Mouse (Mus musculus): ENCODE data around the gene Mrpl2. TPM values are rescaled to one million over a fixed set of nuclear protein-coding genes. Genes with fewer than 3 reads are reported as not detected.

The Mrpl2 gene
- polyA plus RNA-seq, 1 experiment: not detected

DNA sequence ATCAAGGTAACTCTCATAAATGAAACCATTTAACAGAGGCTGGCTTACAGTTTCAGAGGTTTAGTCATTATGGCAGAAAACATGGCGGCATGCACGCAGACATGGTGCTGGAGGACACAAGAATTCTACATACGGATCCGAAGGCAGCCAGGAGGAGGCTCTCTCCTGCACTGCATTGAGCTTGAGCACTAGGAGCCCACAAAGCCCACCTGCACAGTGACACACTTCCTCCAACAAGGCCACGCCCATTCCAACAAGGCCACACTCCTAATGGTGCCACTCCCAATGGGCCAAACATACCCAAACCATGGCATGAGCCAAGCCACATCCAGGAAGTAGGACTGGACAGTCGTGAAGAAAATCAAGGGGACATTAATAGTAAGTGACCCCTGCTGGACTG is 34.7 kb upstream of the Mrpl2 start:
- 95% methylated on average over 6 of the region's 6 CpGs for WGBS
- Histone ChIP-seq H3K4me3 (ENCODE audit: insufficient read depth, low read depth, low read length) (no peak overlapping the region), H3K27ac (ENCODE audit: insufficient read depth, low read depth, low read length) (no peak overlapping the region), H3K4me1 (ENCODE audit: control insufficient read depth, insufficient read depth, low read length) (peaks cover 9% of the 10 kb centered on the region)
- TF ChIP-seq POLR2A (IDR thresholded peaks at IDR 0.05; ENCODE audit: insufficient read depth, low read depth, low read length): no peak
- TF ChIP-seq CTCF (IDR thresholded peaks at IDR 0.05; ENCODE audit: insufficient read depth, low read depth, low read length): no peak

DNA sequence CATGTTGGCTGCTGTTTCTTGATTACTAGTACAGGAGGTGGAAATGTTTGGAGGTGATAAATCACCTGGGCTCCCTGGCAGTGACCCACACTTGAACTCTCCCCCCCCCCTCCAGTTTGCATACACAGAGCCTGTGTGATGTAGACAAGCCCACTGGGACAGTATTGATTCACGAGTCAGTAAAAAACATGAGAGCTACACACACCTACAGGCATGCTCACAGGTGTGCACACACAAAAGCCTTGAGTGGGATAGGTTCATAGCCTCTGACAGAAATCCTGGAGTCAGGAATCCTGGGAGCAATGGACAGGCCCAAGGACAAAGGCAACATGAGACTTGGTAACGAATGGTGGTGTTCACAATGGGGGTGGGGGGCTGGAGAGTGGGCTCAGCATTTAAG is 33.8 kb upstream of the Mrpl2 start:
- no peak overlapping the region for H3K4me3 ChIP-seq (ENCODE audit: insufficient read depth, low read depth, low read length)
- H3K4me1 ChIP-seq (ENCODE audit: control insufficient read depth, insufficient read depth, low read length): peaks cover 9% of the 10 kb centered on the region
- 73% methylated on average over 2 of the region's 2 CpGs for WGBS
- TF ChIP-seq POLR2A (IDR thresholded peaks at IDR 0.05; ENCODE audit: insufficient read depth, low read depth, low read length): no peak
- TF ChIP-seq CTCF (IDR thresholded peaks at IDR 0.05; ENCODE audit: insufficient read depth, low read depth, low read length): no peak
- no peak overlapping the region for H3K27ac ChIP-seq (ENCODE audit: insufficient read depth, low read depth, low read length)

DNA sequence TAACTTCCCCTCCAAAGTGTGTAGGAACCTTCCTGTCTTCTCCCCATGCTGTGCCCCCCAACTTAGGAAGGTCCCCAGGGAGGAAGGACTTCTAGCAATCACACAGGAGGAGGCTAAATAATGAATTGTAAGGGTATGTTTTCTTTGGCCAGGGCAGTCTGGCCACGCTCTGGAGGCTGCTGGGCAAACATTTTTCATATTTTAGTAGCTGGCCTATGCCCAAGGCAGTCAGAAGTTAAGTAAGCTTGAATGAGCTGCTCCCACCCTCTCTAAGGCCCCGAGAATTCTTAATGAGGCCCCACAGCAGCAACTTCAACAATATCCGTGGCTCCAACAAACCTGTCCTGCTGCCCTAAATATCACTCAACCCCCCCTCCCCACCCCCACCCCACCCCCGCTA is 33.2 kb upstream of the Mrpl2 start:
- TF ChIP-seq POLR2A (IDR thresholded peaks at IDR 0.05; ENCODE audit: insufficient read depth, low read depth, low read length): no peak
- no peak for TF ChIP-seq CTCF (IDR thresholded peaks at IDR 0.05; ENCODE audit: insufficient read depth, low read depth, low read length)
- WGBS: 31% methylated on average over 4 of the region's 4 CpGs
- H3K27ac ChIP-seq (ENCODE audit: insufficient read depth, low read depth, low read length): no peak overlapping the region
- peaks cover 2% of the 10 kb centered on the region; the same call in 1 of the 2 replicates for H3K4me1 ChIP-seq (ENCODE audit: control insufficient read depth, insufficient read depth, low read length)
- no peak overlapping the region for H3K4me3 ChIP-seq (ENCODE audit: insufficient read depth, low read depth, low read length)

DNA sequence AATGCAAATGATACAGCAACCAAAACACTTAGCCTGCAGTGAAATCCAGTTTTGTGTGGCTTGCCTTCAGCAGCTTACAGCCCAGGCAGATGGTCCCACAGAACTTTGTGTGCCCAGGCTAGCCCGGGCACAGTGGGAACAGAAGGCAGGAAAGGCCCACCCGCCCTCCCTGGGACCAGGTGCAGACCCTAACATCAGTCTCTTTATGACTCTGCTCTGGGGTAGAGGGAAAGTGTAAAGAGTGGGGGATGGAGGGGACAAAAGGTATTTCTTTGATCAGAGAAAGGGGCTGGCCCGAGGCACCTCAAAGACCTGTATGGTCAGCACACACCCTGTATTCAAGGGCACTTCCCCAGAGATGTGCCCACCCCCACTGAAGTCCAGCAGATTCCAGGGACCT is 32.8 kb upstream of the Mrpl2 start:
- Histone ChIP-seq H3K4me1 (ENCODE audit: control insufficient read depth, insufficient read depth, low read length) (peaks cover under 1% of the 10 kb centered on the region; the same call in 1 of the 2 replicates), H3K4me3 (ENCODE audit: insufficient read depth, low read depth, low read length) (no peak overlapping the region), H3K27ac (ENCODE audit: insufficient read depth, low read depth, low read length) (no peak overlapping the region)
- 43% methylated on average over 3 of the region's 3 CpGs for WGBS
- TF ChIP-seq CTCF (IDR thresholded peaks at IDR 0.05; ENCODE audit: insufficient read depth, low read depth, low read length) (no peak), POLR2A (IDR thresholded peaks at IDR 0.05; ENCODE audit: insufficient read depth, low read depth, low read length) (no peak)

DNA sequence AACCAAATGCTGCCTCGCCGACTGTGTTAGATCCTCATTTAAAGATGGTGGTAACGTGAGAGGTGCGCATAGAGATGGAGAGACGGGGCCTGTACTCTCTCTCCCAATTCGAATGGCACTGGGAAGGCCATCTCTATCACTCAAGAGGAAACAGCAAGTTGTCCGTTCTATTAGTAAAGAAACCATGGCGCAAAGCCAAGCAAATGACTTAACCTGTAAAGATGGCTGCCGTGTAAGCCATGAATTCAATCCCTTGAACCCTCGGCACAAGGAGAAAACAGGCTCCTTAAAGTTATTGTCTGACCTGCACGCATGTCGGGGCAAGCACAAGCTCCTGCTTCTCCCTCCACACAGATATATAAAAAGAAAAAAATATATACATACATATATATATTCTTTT is 28.2 kb upstream of the Mrpl2 start:
- no peak for TF ChIP-seq CTCF (IDR thresholded peaks at IDR 0.05; ENCODE audit: insufficient read depth, low read depth, low read length)
- no peak for TF ChIP-seq POLR2A (IDR thresholded peaks at IDR 0.05; ENCODE audit: insufficient read depth, low read depth, low read length)
- Histone ChIP-seq H3K27ac (ENCODE audit: insufficient read depth, low read depth, low read length) (no peak overlapping the region), H3K4me1 (ENCODE audit: control insufficient read depth, insufficient read depth, low read length) (peaks cover 22% of the 10 kb centered on the region), H3K4me3 (ENCODE audit: insufficient read depth, low read depth, low read length) (no peak overlapping the region)
- 91% methylated on average over 12 of the region's 12 CpGs for WGBS

DNA sequence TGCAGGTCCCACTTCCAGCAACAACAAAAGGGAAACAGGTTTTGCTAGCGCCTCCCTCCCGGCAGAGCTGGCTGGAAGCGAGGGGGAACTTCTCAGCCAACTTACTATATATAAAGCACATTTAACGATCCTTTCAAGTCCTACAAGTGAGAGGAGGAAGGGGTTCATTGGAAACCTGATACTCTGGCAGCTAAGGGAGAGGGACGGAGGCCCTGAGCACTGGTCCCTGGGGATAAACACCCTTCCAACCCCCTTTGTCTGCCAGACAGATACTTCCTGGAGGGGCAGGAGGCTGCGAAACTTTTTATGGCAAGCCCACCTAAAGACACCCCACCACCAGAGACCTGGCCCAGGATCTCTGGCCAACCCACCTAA is 27.6 kb upstream of the Mrpl2 start:
- Histone ChIP-seq H3K4me1 (ENCODE audit: control insufficient read depth, insufficient read depth, low read length) (peaks cover 22% of the 10 kb centered on the region), H3K4me3 (ENCODE audit: insufficient read depth, low read depth, low read length) (no peak overlapping the region), H3K27ac (ENCODE audit: insufficient read depth, low read depth, low read length) (no peak overlapping the region; the same call in 1 of the 2 replicates)
- WGBS: 64% methylated on average over 6 of the region's 6 CpGs
- TF ChIP-seq CTCF (IDR thresholded peaks at IDR 0.05; ENCODE audit: insufficient read depth, low read depth, low read length): no peak
- TF ChIP-seq POLR2A (IDR thresholded peaks at IDR 0.05; ENCODE audit: insufficient read depth, low read depth, low read length): no peak

DNA sequence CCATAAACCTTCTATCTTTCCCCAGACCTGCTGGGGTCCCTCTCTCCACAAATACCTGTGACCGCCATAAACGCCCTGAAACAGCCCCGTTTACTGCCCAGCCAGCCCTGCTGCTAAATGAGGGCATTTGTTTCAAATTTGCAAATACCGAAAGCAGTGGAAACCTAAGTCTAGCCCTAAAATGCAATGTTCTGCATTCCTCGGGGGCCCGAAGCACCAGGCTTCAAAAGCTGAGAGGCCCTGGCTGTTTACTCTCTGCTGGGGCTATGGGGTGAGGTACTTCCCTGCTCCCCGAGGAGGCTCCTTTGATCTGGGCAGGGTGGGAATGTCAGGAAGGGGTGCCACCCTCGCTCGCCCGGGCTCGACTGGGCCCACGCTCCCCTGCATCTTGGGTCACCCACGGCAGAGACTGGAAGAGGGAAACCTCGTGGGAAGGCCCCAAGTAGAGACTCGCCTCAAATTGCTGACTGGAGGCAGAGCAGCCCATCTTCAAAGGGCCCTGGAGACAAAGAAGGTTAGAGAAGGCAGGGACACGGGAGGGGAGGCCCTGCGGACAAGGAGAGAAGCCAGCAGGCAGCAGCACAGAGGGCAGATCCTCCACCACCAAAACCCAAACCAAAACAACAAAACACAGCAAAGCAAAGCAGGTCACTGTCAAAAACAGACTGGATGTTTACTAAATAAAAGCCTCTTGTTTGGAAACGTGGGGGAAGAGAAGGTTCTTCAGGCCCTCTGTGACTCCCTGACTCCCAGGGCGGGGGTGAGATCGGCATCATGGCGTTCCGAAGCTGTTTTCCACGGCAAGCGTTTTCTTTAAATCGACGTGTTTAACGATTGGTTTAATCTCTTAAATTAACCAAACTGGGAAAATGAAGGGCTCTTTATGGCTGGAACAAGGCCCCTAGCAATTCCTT is 27.0 kb upstream of the Mrpl2 start:
- Histone ChIP-seq H3K27ac (ENCODE audit: insufficient read depth, low read depth, low read length) (no peak overlapping the region; the same call in 1 of the 2 replicates), H3K4me3 (ENCODE audit: insufficient read depth, low read depth, low read length) (no peak overlapping the region), H3K4me1 (ENCODE audit: control insufficient read depth, insufficient read depth, low read length) (peaks cover 24% of the 10 kb centered on the region)
- 67% methylated on average over 27 of the region's 27 CpGs for WGBS
- 0 out of 2 replicates have a peak, but pooled peaks have one; percentile 12 for TF ChIP-seq POLR2A (IDR thresholded peaks at IDR 0.05; ENCODE audit: insufficient read depth, low read depth, low read length)
- TF ChIP-seq CTCF (IDR thresholded peaks at IDR 0.05; ENCODE audit: insufficient read depth, low read depth, low read length): no peak

DNA sequence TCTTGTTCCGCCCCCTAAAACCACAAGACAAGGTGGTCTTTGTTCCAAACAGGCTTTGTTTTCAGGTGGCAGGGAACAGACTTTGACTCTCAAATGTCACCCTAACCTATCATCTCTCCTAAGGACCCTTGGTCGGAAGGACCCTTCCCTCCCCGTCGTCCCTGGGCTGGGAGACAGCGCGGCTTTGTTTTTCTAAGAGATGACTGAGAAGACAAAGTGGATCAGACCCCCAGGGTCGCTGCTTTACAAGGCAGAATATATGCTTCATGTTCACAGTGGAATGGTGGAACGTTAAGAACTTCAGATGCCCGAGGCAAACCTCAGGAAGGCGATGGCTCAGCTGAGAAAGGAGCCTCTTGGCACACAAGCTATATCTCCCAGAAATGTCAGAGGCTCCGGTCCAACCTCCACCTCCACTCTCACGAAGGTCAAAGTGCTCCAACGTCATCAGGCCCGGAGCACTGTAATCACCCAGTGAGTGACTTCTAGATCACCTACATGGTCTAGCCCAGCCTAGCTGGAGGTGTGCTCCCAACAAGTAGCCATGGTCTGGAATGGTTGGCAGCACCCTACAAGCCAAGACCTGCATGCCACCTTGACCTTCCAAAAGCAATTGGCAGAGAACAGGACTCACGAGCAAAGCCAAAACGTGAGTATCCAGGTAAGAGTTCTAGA is 26.2 kb upstream of the Mrpl2 start:
- Histone ChIP-seq H3K4me1 (ENCODE audit: control insufficient read depth, insufficient read depth, low read length) (peaks cover 28% of the 10 kb centered on the region), H3K27ac (ENCODE audit: insufficient read depth, low read depth, low read length) (no peak overlapping the region)
- WGBS: 78% methylated on average over 16 of the region's 16 CpGs

DNA sequence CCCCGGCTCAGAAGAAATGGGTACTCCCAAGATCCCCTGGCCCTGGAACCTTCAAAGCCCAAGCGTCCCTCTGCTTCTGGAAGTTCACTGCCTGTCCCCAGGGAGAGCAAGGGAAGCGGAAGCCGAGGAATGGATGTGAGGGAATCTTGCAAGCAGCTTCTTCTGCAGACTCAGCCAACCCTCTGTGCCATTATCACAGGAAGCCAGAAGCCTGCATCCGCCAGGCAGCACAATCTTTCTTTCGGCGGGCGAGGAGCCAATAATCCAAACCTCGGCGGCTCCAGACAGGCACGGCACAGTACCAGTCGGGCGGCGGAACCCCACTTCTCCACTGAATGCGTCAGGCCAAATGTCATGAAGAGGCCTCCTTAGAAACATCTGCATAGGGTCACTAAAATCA is 24.7 kb upstream of the Mrpl2 start:
- WGBS: 40% methylated on average over 15 of the region's 15 CpGs
- H3K4me1 ChIP-seq (ENCODE audit: control insufficient read depth, insufficient read depth, low read length): peaks cover 28% of the 10 kb centered on the region
- TF ChIP-seq POLR2A (IDR thresholded peaks at IDR 0.05; ENCODE audit: insufficient read depth, low read depth, low read length): no peak
- TF ChIP-seq CTCF (IDR thresholded peaks at IDR 0.05; ENCODE audit: insufficient read depth, low read depth, low read length): no peak
- no peak overlapping the region for H3K4me3 ChIP-seq (ENCODE audit: insufficient read depth, low read depth, low read length)
- no peak overlapping the region for H3K27ac ChIP-seq (ENCODE audit: insufficient read depth, low read depth, low read length)

More for the DNA sequence above, 26.2 kb upstream of the Mrpl2 start:
- no peak for TF ChIP-seq POLR2A (IDR thresholded peaks at IDR 0.05; ENCODE audit: insufficient read depth, low read depth, low read length)
- TF ChIP-seq CTCF (IDR thresholded peaks at IDR 0.05; ENCODE audit: insufficient read depth, low read depth, low read length): no peak
- no peak overlapping the region for H3K4me3 ChIP-seq (ENCODE audit: insufficient read depth, low read depth, low read length)
